Mouse (Mus musculus): ENCODE results near the gene Tpcn1. TPM values are rescaled to one million over a fixed set of nuclear protein-coding genes. Genes with fewer than 3 reads are reported as not detected.

Gene Tpcn1
- polyA plus RNA-seq, 1 experiment from 2014 or later, result 24.0 TPM

DNA sequence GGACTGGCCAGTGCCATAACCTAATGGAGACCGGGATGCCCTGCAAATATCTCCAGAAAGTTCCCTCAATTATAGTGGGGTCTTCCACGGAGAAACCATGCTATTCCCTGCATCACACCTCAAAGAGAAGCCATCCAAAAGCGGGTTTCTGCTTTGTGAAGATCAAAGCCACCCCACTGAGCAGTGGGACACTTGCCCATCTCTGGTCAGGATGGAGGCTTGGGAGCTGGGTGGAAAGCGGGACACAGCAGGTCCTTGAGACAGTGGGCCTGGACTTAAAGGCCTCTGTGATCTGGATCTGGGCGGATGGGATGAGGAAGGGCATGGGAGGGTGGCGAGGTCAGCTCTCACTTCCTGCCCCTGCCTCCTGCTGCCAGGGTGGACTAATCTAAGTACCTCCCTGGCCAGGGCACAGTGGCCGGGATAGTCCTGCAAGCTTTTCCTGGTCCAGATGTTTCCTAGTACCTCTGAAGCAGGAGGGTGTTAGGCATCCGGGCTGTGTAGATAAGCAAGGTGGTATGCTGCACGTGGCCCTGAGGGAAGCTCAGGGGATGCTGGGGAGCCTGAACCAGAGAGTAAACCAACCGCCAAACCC, 13.9 kb downstream of the Tpcn1 start:
- ATAC-seq (ENCODE audit: low FRiP score, low read depth), result no peak
- Histone ChIP-seq H3K4me2 (replicated peaks) (no peak overlapping the region), H3K36me3 (peaks cover 5% of the 10 kb centered on the region; the same call in 1 of the 2 replicates), H3K27me3 (no peaks in the 10 kb centered on the region), H3K27ac (no peak overlapping the region), H3K9ac (no peak overlapping the region; the same call in 1 of the 2 replicates), H3K9me3 (no peaks in the 10 kb centered on the region), H3K4me3 (no peak overlapping the region), H3K4me1 (peaks cover 69% of the 10 kb centered on the region)
- 66% methylated on average over 10 of the region's 10 CpGs for WGBS

- peaks cover 70% of the 10 kb centered on the region for H3K4me1 ChIP-seq
- no peak for ATAC-seq (ENCODE audit: low FRiP score, low read depth)
- no peak overlapping the region for H3K9ac ChIP-seq
- H3K27ac ChIP-seq, result peak overlapping the region; percentile 83
- H3K4me3 ChIP-seq, result no peak overlapping the region
- peaks cover 5% of the 10 kb centered on the region; the same call in 1 of the 2 replicates for H3K36me3 ChIP-seq
- no peaks in the 10 kb centered on the region for H3K27me3 ChIP-seq
- H3K4me2 ChIP-seq (replicated peaks), result peak overlapping the region; percentile 20
- no peaks in the 10 kb centered on the region for H3K9me3 ChIP-seq
- WGBS, result 35% methylated on average over 14 of the region's 14 CpGs
These were observed 17.3 kb downstream of the Tpcn1 start for GRCm38 (mm10) chr5:120571056-120571740.

DNA sequence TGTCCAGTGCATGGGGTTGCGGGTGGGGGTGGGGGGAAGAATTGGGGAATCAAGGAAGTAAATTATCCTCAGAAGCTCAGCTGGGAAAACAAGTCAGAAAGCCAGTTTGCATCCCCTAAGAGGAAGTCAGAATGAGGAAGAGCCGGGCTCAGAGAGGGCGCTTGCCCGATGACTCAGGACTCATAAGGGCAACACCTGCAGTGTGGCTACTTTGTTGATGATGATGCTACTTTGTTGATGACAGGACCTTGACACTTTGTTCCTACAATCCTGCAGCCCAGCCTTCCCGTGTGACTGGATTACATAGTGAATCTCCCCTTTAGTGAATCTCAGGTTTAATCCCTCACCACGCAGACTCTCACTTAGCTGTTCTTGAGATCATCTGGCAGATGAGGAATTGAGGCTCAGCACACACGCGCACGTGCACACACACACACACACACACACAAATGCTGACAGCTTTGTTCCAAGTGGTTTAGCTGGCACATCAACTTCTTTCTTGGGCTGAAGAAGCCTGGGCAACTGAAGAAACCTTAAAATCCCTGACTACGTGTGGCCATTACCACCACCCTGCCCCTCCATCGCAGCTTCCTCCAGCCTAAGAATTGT, 18.1 kb downstream of the Tpcn1 start:
- H3K4me3 ChIP-seq, result no peak overlapping the region
- peak overlapping the region; percentile 83; the same call in 1 of the 2 replicates for H3K27ac ChIP-seq
- no peaks in the 10 kb centered on the region for H3K27me3 ChIP-seq
- H3K9ac ChIP-seq, result no peak overlapping the region
- no peaks in the 10 kb centered on the region for H3K9me3 ChIP-seq
- H3K4me2 ChIP-seq (replicated peaks), result peak overlapping the region; percentile 20
- 74% methylated on average over 11 of the region's 11 CpGs for WGBS
- H3K36me3 ChIP-seq, result peaks cover 5% of the 10 kb centered on the region; the same call in 1 of the 2 replicates
- ATAC-seq (ENCODE audit: low FRiP score, low read depth), result no peak
- peaks cover 78% of the 10 kb centered on the region for H3K4me1 ChIP-seq

- ATAC-seq (ENCODE audit: low FRiP score, low read depth), result no peak
- Histone ChIP-seq H3K27me3 (no peaks in the 10 kb centered on the region), H3K27ac (peak overlapping the region; percentile 2; the same call in 1 of the 2 replicates), H3K9me3 (no peaks in the 10 kb centered on the region), H3K9ac (peak overlapping the region; percentile 35; the same call in 1 of the 2 replicates), H3K36me3 (peaks cover 3% of the 10 kb centered on the region; the same call in 1 of the 2 replicates), H3K4me1 (peaks cover 79% of the 10 kb centered on the region), H3K4me2 (replicated peaks) (no peak overlapping the region), H3K4me3 (no peak overlapping the region)
- 72% methylated on average over 3 of the region's 3 CpGs for WGBS
These were observed 18.7 kb downstream of the Tpcn1 start for GRCm38 (mm10) chr5:120569791-120570190.

GRCm38 (mm10) chr5:120568964-120569363, 19.5 kb downstream of the Tpcn1 start:
- Histone ChIP-seq H3K36me3 (no peaks in the 10 kb centered on the region), H3K9ac (peak overlapping the region; percentile 27), H3K27ac (peak overlapping the region; percentile 91), H3K4me3 (no peak overlapping the region), H3K4me2 (replicated peaks) (peak overlapping the region; percentile 48; the same call in 1 of the 2 replicates), H3K27me3 (no peaks in the 10 kb centered on the region), H3K4me1 (peaks cover 82% of the 10 kb centered on the region), H3K9me3 (no peaks in the 10 kb centered on the region)
- no peak for ATAC-seq (ENCODE audit: low FRiP score, low read depth)
- 71% methylated on average over 4 of the region's 4 CpGs for WGBS

DNA sequence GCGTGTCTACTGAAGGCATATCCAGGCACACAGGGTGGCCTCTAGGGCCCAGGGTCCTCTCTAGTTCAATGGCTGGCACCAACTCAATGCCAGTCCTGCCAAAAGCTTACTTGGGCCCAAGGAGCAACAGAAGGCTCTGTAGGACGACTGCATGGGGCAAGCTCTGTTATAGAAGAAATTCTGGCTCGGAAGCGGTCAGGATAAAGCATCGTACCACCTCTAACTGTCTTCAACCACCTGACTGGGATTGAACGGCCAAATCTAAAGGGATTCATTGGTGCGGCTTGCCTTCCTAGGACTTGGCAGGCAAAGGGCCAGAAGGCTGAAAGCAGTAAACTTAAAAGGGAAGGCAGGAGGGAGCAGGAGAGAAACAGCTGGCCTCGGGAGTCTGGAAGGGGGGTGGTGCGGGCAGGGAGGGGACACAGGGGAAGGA, 20.1 kb downstream of the Tpcn1 start:
- no peaks in the 10 kb centered on the region for H3K36me3 ChIP-seq
- peak overlapping the region; percentile 91 for H3K27ac ChIP-seq
- peaks cover 88% of the 10 kb centered on the region for H3K4me1 ChIP-seq
- peak overlapping the region; percentile 48 for H3K4me2 ChIP-seq (replicated peaks)
- H3K27me3 ChIP-seq, result no peaks in the 10 kb centered on the region
- WGBS, result 21% methylated on average over 9 of the region's 9 CpGs
- no peak; the same call in 1 of the 2 replicates for ATAC-seq (ENCODE audit: low FRiP score, low read depth)
- H3K9me3 ChIP-seq, result no peaks in the 10 kb centered on the region
- H3K9ac ChIP-seq, result peak overlapping the region; percentile 27
- H3K4me3 ChIP-seq, result no peak overlapping the region

GRCm38 (mm10) chr5:120567761-120568211, 20.7 kb downstream of the Tpcn1 start:
- WGBS, result 32% methylated on average over 14 of the region's 14 CpGs
- H3K4me3 ChIP-seq, result no peak overlapping the region

GRCm38 (mm10) chr5:120567253-120567701, 21.2 kb downstream of the Tpcn1 start:
- peak overlapping the region; percentile 48 for H3K4me2 ChIP-seq (replicated peaks)
- peak overlapping the region; percentile 91 for H3K27ac ChIP-seq
- H3K4me1 ChIP-seq, result peaks cover 95% of the 10 kb centered on the region
- H3K36me3 ChIP-seq, result no peaks in the 10 kb centered on the region
- H3K27me3 ChIP-seq, result no peaks in the 10 kb centered on the region
- WGBS, result 7% methylated on average over 21 of the region's 21 CpGs
- H3K4me3 ChIP-seq, result no peak overlapping the region
- peak; percentile 63 for ATAC-seq (ENCODE audit: low FRiP score, low read depth)
- H3K9ac ChIP-seq, result peak overlapping the region; percentile 27
- H3K9me3 ChIP-seq, result no peaks in the 10 kb centered on the region

More at GRCm38 (mm10) chr5:120567761-120568211, 20.7 kb downstream of the Tpcn1 start:
- Histone ChIP-seq H3K4me2 (replicated peaks) (peak overlapping the region; percentile 48), H3K36me3 (no peaks in the 10 kb centered on the region), H3K4me1 (peaks cover 94% of the 10 kb centered on the region), H3K9me3 (no peaks in the 10 kb centered on the region), H3K27me3 (no peaks in the 10 kb centered on the region), H3K9ac (peak overlapping the region; percentile 27), H3K27ac (peak overlapping the region; percentile 91)
- no peak for ATAC-seq (ENCODE audit: low FRiP score, low read depth)

DNA sequence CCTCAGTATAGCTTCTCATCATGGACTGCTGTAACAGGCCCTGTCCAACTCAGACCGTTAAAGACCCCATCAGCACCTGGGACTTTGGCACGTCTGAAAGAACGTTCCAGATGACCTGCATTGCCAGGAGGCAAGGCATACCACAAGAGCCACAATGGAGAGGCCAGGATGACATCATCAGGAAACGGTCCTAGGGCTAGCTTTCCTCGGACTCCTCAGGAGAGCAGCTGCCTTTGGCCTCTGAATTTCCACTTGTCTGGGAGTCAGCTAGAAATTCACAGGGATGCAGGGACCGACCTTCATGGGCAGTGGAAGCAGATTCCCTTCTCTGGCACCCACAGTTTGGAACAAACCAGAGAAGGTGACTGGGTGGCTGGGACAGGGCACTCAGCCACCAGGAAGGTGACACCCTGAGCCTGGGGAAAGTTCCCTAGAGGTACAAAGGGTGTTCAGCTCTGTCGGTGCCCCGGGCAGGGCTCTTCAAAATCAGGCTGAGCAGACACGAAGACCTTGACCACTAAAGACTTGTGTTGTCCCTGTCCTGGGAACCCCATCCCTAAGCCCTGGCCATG, 21.7 kb downstream of the Tpcn1 start:
- Histone ChIP-seq H3K4me3 (no peak overlapping the region), H3K27me3 (no peaks in the 10 kb centered on the region), H3K9me3 (no peaks in the 10 kb centered on the region), H3K4me2 (replicated peaks) (peak overlapping the region; percentile 48), H3K4me1 (peaks cover 97% of the 10 kb centered on the region), H3K36me3 (no peaks in the 10 kb centered on the region), H3K27ac (peak overlapping the region; percentile 91), H3K9ac (peak overlapping the region; percentile 27)
- no peak for ATAC-seq (ENCODE audit: low FRiP score, low read depth)
- WGBS, result 32% methylated on average over 9 of the region's 9 CpGs

DNA sequence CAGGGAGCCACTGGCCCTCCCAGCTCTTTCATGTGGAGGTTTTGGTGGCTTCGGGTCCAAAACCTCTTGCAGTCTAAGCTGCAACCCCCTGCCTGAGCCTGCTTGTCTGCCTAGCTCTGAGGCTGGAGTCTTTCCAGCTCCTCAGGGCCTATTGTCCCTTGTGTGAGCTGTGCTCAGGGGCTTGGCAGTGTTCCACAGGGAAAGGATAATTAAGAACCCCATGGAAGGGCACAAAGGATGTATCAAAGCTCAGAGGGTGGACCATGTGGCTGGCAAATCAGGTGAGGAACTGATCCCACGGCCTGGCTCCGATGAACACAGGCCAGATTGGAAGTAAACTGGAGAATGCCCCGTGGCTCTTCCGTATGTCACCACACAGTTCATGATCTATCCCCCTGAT, 22.4 kb downstream of the Tpcn1 start:
- no peak for ATAC-seq (ENCODE audit: low FRiP score, low read depth)
- H3K36me3 ChIP-seq, result no peaks in the 10 kb centered on the region
- peak overlapping the region; percentile 91 for H3K27ac ChIP-seq
- peak overlapping the region; percentile 48; the same call in 1 of the 2 replicates for H3K4me2 ChIP-seq (replicated peaks)
- 0 out of 2 replicates have a peak overlapping the region, but pooled peaks have one; percentile 19 for H3K9ac ChIP-seq
- H3K4me1 ChIP-seq, result peaks cover 93% of the 10 kb centered on the region
- no peaks in the 10 kb centered on the region for H3K9me3 ChIP-seq
- WGBS, result 50% methylated on average over 5 of the region's 5 CpGs
- H3K4me3 ChIP-seq, result no peak overlapping the region
- H3K27me3 ChIP-seq, result no peaks in the 10 kb centered on the region

DNA sequence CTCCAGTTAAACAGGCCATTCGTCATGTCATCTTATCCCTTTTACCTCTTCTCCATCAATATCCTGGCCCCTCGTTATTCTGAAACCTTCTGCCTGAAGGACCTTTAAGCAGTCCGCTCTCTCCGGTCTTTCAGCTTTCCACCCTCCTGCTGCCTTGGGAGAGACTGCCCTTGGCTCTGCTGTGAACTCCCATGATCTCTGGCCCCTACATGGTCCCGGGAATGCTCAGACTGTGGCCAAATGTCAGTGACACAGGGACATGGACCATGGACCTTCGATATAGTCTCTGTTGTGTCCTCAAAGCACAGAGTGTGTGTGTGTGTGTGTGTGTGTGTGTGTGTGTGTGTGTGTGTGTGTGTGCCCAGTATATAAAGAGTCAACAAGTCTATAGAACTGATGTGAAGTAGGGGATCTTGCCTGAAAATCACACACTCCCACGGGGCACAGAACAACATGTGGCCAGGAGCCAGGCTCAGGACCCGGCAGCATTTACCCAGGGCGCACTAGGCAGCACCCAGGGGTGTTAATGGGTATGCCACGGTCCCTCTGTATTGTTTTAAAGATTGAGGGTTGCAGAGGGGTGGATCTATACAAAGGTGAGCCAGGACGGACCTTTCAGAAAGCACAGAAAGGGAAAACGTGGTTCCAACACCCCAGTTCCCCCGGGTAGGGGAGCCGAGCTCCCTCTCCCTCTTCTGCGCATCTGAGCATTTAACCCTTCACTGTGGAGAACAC, 23.1 kb downstream of the Tpcn1 start:
- ATAC-seq (ENCODE audit: low FRiP score, low read depth), result no peak
- no peaks in the 10 kb centered on the region for H3K36me3 ChIP-seq
- 0 out of 2 replicates have a peak overlapping the region, but pooled peaks have one; percentile 16 for H3K4me2 ChIP-seq (replicated peaks)
- WGBS, result 34% methylated on average over 15 of the region's 15 CpGs
- H3K4me3 ChIP-seq, result no peak overlapping the region
- H3K9ac ChIP-seq, result 0 out of 2 replicates have a peak overlapping the region, but pooled peaks have one; percentile 19
- H3K4me1 ChIP-seq, result peaks cover 93% of the 10 kb centered on the region
- H3K27me3 ChIP-seq, result no peaks in the 10 kb centered on the region
- H3K27ac ChIP-seq, result peak overlapping the region; percentile 91
- no peaks in the 10 kb centered on the region for H3K9me3 ChIP-seq

Data from limb, embryonic 13.5 days (tissue).